Mouse (Mus musculus) heart, embryonic 16.5 days (tissue): ENCODE measurements around the gene Man1b1. TPM values are rescaled to one million over a fixed set of nuclear protein-coding genes. Genes with fewer than 3 reads are reported as not detected.

Experiments used
- ATAC-seq: fragments of 200-750 bp; cut with Nextera tagmentation; replicated peaks from 2 replicates; pipeline ENCODE4 v1.8.0; 2017; ENCODE audit warnings: moderate number of reproducible peaks; ENCODE audit not compliant: insufficient read depth, low FRiP score; ENCODE audit errors: extremely low read depth
- H3K27ac ChIP-seq: fragments of 300-500 bp; sonication (generic); 2 replicates; pipeline ENCODE4 v1.5.1; 2014; ENCODE audit warnings: mild to moderate bottlenecking, low read length, control low read depth, moderate library complexity
- H3K27me3 ChIP-seq: fragments of 300-500 bp; sonication (generic); 2 replicates; pipeline ENCODE4 v1.6.1; 2014; ENCODE audit warnings: low read length, mixed read lengths; ENCODE audit not compliant: control insufficient read depth, insufficient read depth
- H3K36me3 ChIP-seq: fragments of 300-500 bp; sonication (generic); 2 replicates; pipeline ENCODE4 v1.6.1; 2014; ENCODE audit not compliant: control insufficient read depth, insufficient read depth
- H3K4me1 ChIP-seq: fragments of 300-500 bp; sonication (generic); 2 replicates; pipeline ENCODE4 v1.6.1; 2014; ENCODE audit warnings: low read length, mixed read lengths; ENCODE audit not compliant: control insufficient read depth, insufficient read depth
- H3K4me2 ChIP-seq: fragments of 300-500 bp; sonication (generic); 2 replicates; pipeline ENCODE4 v1.6.1; 2014; ENCODE audit warnings: low read depth, mild to moderate bottlenecking, control low read depth, low read length
- H3K4me3 ChIP-seq: fragments of 300-500 bp; sonication (generic); 2 replicates; pipeline ENCODE4 v1.5.1; 2014; ENCODE audit warnings: mild to moderate bottlenecking, control low read depth, low read length
- H3K9ac ChIP-seq: fragments of 300-500 bp; sonication (generic); 2 replicates; pipeline ENCODE4 v1.6.1; 2014; ENCODE audit warnings: low read length, control low read depth
- H3K9me3 ChIP-seq: fragments of 300-500 bp; sonication (generic); replicated peaks from 2 replicates; pipeline ENCODE4 v1.6.1; 2016; ENCODE audit warnings: low read length; ENCODE audit not compliant: control insufficient read depth
- WGBS: fragments of 180-500 bp; shearing (Covaris S2); extraction: QIAGEN DNeasy Blood & Tissue Kit; methylation state at CpG from one replicate; pipeline ENCODE4 v1.1.7; 2014; 5-methylcytosine and 5-hydroxymethylcytosine counted together
- polyA plus RNA-seq: library from polyadenylated mRNA; unstranded; fragments of >200 nt; fragmentation: Nextera tagmentation; extraction: Ambion mirVana; gene quantifications from 2 replicates; pipeline ENCODE4 v1.2.1, GENCODE M21; 2015

The Man1b1 gene
- polyA plus RNA-seq, 1 experiment from 2014 or later: 28.4 TPM

DNA sequence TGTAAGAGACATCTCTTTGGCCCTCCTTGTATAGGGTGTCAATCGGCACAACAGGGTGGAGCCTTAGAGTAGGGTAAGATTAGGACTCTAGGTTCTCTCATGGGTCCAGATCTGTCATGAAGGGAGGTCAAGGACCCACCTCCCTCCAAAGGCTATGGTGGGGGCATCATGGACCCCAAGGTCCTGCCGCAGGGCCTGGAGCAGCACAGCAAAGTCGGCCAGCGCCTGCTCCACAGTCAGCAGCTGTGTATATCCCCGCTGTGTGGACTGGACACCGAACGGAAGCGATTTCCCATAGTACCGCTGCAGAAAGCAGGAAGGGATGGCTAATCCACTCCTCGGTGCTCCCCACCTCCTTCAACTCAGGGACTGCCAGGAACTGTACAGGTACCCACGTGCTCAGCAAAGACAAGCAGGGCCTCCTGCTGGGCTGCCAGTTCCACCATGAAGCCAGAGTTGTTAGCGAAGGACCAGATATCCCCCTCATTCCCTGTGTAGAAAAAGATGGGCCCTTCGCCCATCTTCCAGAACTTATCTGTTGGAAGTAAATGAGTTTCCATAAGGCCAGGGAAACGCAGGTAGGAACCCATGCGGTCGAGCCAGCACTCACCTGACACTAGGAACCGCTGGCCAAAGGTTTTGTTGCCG lies 23.4 kb downstream of the Man1b1 start:
- H3K4me1 ChIP-seq: peaks cover 8% of the 10 kb centered on the region
- peaks cover 7% of the 10 kb centered on the region for H3K36me3 ChIP-seq
- peak overlapping the region; percentile 58 for H3K4me3 ChIP-seq
- H3K27ac ChIP-seq: no peak overlapping the region
- H3K27me3 ChIP-seq: no peaks in the 10 kb centered on the region
- peak overlapping the region; percentile 56 for H3K9ac ChIP-seq
- WGBS: 30% methylated on average over 18 of the region's 18 CpGs
- peak overlapping the region; percentile 89 for H3K4me2 ChIP-seq
- H3K9me3 ChIP-seq: no peaks in the 10 kb centered on the region
- no peak for ATAC-seq

DNA sequence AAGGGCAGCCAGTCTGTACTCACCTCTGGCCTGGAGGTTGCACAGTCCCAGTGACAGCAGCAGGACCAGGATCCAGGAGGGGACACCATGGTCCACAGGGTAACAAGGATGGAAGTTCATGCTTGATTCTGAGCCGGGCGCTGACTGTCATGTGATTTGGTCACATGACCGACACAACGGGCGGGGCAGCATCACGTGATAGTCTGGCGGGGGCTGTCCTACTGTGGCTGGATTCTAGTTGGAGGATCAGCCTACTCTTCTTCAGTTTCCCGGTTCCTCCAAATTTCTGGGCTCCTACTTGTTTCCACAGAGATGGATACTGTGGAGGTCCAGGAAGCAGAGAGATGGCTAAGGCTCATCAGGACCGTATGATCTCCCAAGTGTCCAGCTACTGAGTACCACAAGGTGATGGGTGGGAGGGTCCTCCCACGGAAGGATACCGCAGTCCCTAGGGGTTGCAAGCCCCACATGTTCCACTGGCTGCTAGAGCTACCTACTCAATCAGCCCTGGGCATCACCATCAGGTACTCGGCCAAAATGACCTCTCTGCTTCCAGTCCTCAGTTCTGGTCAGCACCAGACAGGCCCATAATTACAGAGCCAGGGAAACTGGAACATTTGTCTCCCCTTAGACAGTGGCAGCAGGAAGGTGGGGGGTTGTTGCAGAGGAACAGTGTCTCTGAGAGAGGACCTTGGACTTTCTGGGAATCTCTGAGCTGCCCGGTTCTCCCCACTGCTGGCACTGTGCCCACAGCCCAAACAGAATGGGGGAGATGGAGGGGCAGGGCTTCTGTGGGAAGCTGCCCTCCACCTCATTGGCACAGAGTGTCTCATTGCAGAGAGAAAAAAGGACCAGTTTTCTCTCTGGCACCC lies 24.3 kb downstream of the Man1b1 start, which contains the start of gene Dpp7:
Gene Dpp7 (minus strand): TSS at position 152 of the 872 bp plus-strand sequence.
- ATAC-seq: peak; percentile 70
- H3K36me3 ChIP-seq: peaks cover 6% of the 10 kb centered on the region; the same call in 1 of the 2 replicates
- peak within 1 kb of the TSS; percentile 56 for H3K9ac ChIP-seq
- H3K4me3 ChIP-seq: peak within 1 kb of the TSS; percentile 58
- WGBS: 3% methylated on average over 13 of the region's 13 CpGs
- peak within 1 kb of the TSS; percentile 89 for H3K4me2 ChIP-seq
- no peaks in the 10 kb centered on the region for H3K9me3 ChIP-seq
- no peak within 1 kb of the TSS for H3K27ac ChIP-seq
- peaks cover 8% of the 10 kb centered on the region for H3K4me1 ChIP-seq
- H3K27me3 ChIP-seq: no peaks in the 10 kb centered on the region

DNA sequence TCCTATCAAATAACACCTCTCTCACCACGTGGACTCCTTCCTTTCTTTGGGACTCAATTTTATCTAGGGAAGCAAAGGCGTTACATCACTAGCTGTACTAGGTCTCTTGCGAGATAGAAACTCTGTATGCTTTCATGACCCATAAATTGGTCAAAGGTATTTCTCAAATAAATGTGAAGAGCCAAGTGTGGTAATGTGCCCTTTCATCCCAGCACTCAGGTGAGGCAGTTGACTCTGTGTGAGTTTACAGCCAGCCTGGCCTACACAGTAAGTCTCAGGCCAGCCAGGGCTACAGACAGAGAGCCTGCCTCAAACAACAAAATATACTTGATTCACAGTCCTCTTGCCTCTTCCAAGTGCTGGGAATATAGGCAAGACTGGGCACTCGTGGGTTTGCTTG lies 27.7 kb downstream of the Man1b1 start:
- Histone ChIP-seq H3K4me1 (peaks cover 10% of the 10 kb centered on the region), H3K9ac (no peak overlapping the region), H3K27me3 (no peaks in the 10 kb centered on the region), H3K4me2 (no peak overlapping the region), H3K36me3 (no peaks in the 10 kb centered on the region; the same call in 1 of the 2 replicates), H3K27ac (no peak overlapping the region), H3K4me3 (no peak overlapping the region), H3K9me3 (no peaks in the 10 kb centered on the region)
- WGBS: 74% methylated on average over 4 of the region's 4 CpGs
- no peak for ATAC-seq

DNA sequence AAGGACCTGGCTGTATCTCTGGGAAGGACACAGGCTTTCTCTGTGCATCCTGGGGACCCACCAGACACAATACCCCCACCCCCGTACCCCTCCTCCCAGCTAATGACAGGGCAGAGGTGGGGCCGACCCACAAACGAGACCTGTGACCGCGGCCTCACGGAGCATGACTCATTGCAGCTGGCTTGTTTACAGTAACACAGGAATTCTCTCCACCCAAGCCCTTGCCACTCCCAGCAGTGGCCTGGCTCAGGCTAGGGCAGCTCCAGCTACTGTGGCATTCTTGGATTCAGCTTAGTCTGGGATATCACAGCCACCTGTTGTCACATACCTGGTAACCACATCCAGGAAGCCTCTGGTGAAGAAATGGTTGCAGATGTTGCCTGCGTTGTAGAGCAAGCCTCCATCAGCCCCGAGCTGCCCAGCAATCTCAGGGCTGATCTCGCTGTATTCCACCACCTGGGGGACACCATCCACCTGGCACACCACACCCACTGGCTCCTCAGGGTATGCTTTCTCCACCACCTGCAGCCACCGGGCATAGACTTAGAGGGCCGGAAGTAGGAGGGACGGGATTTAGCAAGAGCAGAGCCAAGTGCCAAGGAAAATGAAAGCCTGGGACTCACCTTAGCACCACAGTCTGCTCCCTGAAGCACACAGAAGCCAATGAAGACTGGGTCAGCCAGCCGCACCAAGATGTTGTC lies 31.5 kb downstream of the Man1b1 start:
- Histone ChIP-seq H3K9ac (no peak overlapping the region), H3K4me1 (peaks cover 4% of the 10 kb centered on the region; the same call in 1 of the 2 replicates), H3K27ac (no peak overlapping the region), H3K27me3 (peaks cover 3% of the 10 kb centered on the region; the same call in 1 of the 2 replicates), H3K9me3 (no peaks in the 10 kb centered on the region), H3K4me2 (no peak overlapping the region), H3K4me3 (no peak overlapping the region), H3K36me3 (no peaks in the 10 kb centered on the region; the same call in 1 of the 2 replicates)
- ATAC-seq: no peak
- WGBS: 57% methylated on average over 13 of the region's 13 CpGs

DNA sequence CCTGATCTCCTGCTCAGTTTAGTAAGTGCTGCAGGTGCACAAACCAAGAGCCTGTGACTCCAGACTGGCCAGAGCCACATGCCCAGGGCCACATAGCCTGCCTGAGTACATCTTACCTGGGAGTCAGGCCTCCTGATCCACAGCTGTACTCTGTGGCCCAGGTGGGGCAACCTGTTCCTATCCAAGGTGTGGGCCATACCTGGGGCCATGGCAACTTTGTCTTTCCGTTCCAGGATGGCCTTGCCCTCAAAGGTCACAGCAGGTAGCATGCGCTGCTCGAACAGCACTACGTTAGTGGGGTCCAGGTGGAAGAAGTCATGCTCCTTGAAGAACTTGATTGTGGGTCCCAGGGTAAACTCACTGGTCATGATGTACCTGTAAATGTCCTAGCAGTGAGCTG lies 32.2 kb downstream of the Man1b1 start:
- Histone ChIP-seq H3K27me3 (peaks cover 4% of the 10 kb centered on the region), H3K27ac (no peak overlapping the region), H3K4me3 (no peak overlapping the region), H3K36me3 (no peaks in the 10 kb centered on the region; the same call in 1 of the 2 replicates), H3K4me1 (peaks cover 4% of the 10 kb centered on the region; the same call in 1 of the 2 replicates), H3K9ac (no peak overlapping the region), H3K9me3 (no peaks in the 10 kb centered on the region), H3K4me2 (peak overlapping the region; percentile 87)
- ATAC-seq: no peak
- 95% methylated on average over 4 of the region's 4 CpGs for WGBS

DNA sequence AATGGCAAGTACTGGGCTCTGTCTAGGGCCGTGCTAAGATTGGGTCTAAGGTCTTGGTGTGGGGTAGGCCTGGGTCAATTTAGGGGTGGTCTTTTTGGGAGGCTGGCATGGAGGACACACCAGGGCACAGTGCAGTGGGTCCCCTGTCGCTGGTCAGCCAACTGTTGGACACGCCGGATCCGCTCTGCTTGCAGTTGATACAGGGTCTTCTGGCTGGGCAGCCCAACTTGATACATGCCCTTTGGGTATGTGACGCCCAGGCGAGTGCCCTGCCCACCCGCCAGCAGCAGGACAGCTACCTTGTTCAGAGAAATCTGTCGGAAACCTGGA lies 32.6 kb downstream of the Man1b1 start:
- WGBS: 37% methylated on average over 9 of the region's 9 CpGs
- peaks cover 4% of the 10 kb centered on the region for H3K27me3 ChIP-seq
- no peak for ATAC-seq
- H3K4me2 ChIP-seq: peak overlapping the region; percentile 87
- H3K4me3 ChIP-seq: peak overlapping the region; percentile 68
- H3K27ac ChIP-seq: no peak overlapping the region
- H3K4me1 ChIP-seq: peaks cover 4% of the 10 kb centered on the region; the same call in 1 of the 2 replicates
- peak overlapping the region; percentile 82 for H3K9ac ChIP-seq
- no peaks in the 10 kb centered on the region; the same call in 1 of the 2 replicates for H3K36me3 ChIP-seq
- H3K9me3 ChIP-seq: no peaks in the 10 kb centered on the region

DNA sequence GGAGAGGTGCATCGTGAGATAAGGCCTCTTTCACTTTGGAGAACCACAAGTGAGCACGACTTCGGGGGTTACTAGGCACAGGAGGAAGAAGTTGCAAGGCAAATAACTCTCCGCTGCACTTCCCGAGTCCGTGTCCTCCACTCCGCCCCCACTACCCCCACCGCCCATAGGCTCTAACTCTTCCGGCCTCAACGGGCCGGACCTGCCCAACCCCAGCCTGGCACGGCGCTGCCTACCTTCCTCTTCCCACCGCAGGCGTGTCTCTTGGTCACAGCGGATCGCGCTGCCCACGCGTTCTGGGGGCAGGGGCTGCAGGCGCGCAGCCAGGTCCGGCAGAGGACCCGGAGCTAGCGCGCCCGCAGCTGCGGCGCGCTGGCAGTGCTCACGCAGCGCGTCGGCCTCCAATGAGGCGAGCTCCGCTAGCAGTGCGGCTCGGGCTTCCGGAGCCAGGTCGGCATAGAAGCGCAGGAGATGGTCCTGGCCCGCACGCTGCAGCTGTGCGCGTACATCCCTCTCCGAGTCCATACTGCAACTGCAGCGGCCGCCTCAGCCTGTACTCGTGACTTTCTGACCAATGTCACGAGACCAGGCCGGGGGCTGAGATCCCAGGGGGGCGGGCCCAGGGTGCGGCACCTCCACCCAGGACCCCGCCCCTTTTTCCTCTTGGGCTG lies 33.1 kb downstream of the Man1b1 start, which contains the start of gene Uap1l1:
Gene Uap1l1 (minus strand): TSS at position 592 of the 671 bp plus-strand sequence.
- Histone ChIP-seq H3K27me3 (peaks cover 4% of the 10 kb centered on the region), H3K4me3 (peak within 1 kb of the TSS; percentile 68), H3K4me2 (peak within 1 kb of the TSS; percentile 87), H3K4me1 (peaks cover 4% of the 10 kb centered on the region; the same call in 1 of the 2 replicates), H3K9me3 (no peaks in the 10 kb centered on the region), H3K36me3 (no peaks in the 10 kb centered on the region; the same call in 1 of the 2 replicates), H3K9ac (peak within 1 kb of the TSS; percentile 82), H3K27ac (peak within 1 kb of the TSS; percentile 6; the same call in 1 of the 2 replicates)
- ATAC-seq: peak; percentile 91
- WGBS: under 1% methylated on average over 52 of the region's 54 CpGs

DNA sequence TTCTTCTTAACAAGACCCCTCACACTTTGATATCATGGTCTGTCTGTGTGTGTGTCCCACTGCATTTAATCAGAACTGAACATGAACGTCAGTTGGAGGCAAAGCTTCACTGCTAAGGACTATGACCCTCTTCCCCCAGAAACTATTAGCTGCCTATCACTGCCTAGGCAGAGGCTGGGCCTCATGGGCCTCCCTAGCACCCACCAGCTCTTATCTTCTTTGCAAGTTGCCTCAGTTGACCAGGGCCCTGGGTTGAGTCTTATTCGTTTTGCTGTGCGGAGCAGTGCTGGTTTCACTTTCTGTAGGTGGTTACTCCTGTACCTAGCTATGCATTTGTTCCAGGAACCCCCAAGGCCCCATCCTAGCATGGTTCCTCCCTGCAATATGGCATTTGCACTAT lies 37.9 kb downstream of the Man1b1 start:
- 80% methylated on average over 3 of the region's 3 CpGs for WGBS
- Histone ChIP-seq H3K27ac (no peak overlapping the region), H3K4me2 (no peak overlapping the region), H3K9me3 (no peaks in the 10 kb centered on the region), H3K9ac (no peak overlapping the region), H3K27me3 (peaks cover 4% of the 10 kb centered on the region), H3K36me3 (no peaks in the 10 kb centered on the region), H3K4me1 (peaks cover 16% of the 10 kb centered on the region), H3K4me3 (no peak overlapping the region)
- ATAC-seq: no peak
